Mouse (Mus musculus) forebrain, embryonic 11.5 days (tissue): ENCODE data around the gene Trappc3. TPM values are rescaled to one million over a fixed set of nuclear protein-coding genes. Genes with fewer than 3 reads are reported as not detected.

Experiments
- ATAC-seq: fragments of 200-750 bp; cut with Nextera tagmentation; replicated peaks from 2 replicates; pipeline ENCODE4 v1.8.0; 2017; ENCODE audit warnings: moderate TSS enrichment; ENCODE audit not compliant: low FRiP score
- DNase-seq: peaks from one replicate; pipeline ENCODE4 v3.0.0-alpha.2; 2017; ENCODE audit warnings: low spot score
- H3K27ac ChIP-seq: fragments of 300-500 bp; sonication (generic); 2 replicates; pipeline ENCODE4 v1.5.1; 2014; ENCODE audit warnings: low read depth, low read length
- H3K27me3 ChIP-seq: fragments of 300-500 bp; sonication (generic); 2 replicates; pipeline ENCODE4 v1.6.1; 2014; ENCODE audit warnings: mild to moderate bottlenecking, low read length, mixed read lengths; ENCODE audit not compliant: control insufficient read depth, insufficient read depth
- H3K36me3 ChIP-seq: fragments of 300-500 bp; sonication (generic); 2 replicates; pipeline ENCODE4 v1.6.1; 2014; ENCODE audit warnings: mild to moderate bottlenecking, low read length, moderate library complexity, mixed read lengths; ENCODE audit not compliant: control insufficient read depth, insufficient read depth
- H3K4me1 ChIP-seq: fragments of 300-500 bp; sonication (generic); replicated peaks from 2 replicates; pipeline ENCODE4 v1.6.1; 2014; ENCODE audit warnings: low read length, mixed read lengths; ENCODE audit not compliant: control insufficient read depth, insufficient read depth
- H3K4me2 ChIP-seq: fragments of 300-500 bp; sonication (generic); 2 replicates; pipeline ENCODE4 v1.6.1; 2014; ENCODE audit warnings: low read depth, mild to moderate bottlenecking, low read length, moderate library complexity, mixed read lengths; ENCODE audit not compliant: severe bottlenecking
- H3K4me3 ChIP-seq: fragments of 300-500 bp; sonication (generic); 2 replicates; pipeline ENCODE4 v1.5.1; 2014; ENCODE audit warnings: low read depth, low read length
- H3K9ac ChIP-seq: fragments of 300-500 bp; sonication (generic); 2 replicates; pipeline ENCODE4 v1.6.1; 2014; ENCODE audit warnings: low read length
- H3K9me3 ChIP-seq: fragments of 300-500 bp; sonication (generic); 2 replicates; pipeline ENCODE4 v1.6.1; 2016; ENCODE audit warnings: low read length, mixed read lengths; ENCODE audit not compliant: control insufficient read depth
- WGBS: fragments of 180-500 bp; shearing (Covaris S2); extraction: QIAGEN DNeasy Blood & Tissue Kit; methylation state at CpG from one replicate; pipeline ENCODE4 v1.1.7; 2014; 5-methylcytosine and 5-hydroxymethylcytosine counted together
- polyA plus RNA-seq: library from polyadenylated mRNA; unstranded; fragments of >200 nt; fragmentation: Nextera tagmentation; extraction: Ambion mirVana; gene quantifications from 2 replicates; pipeline ENCODE4 v1.2.1, GENCODE M21; 2014

Trappc3 gene
- polyA plus RNA-seq, 1 experiment from 2014 or later = 23.3 TPM

GRCm38 (mm10) chr4:126281706-126282105 lies 19.6 kb downstream of the Trappc3 start:
- 70% methylated on average over 9 of the region's 9 CpGs for WGBS
- no peak overlapping the region for H3K4me3 ChIP-seq
- ATAC-seq = no peak
- H3K27me3 ChIP-seq = peaks cover 12% of the 10 kb centered on the region
- H3K4me1 ChIP-seq = 0 out of 2 replicates have a peak, but pooled peaks cover 3% of the 10 kb centered on the region
- no peaks in the 10 kb centered on the region for H3K36me3 ChIP-seq
- no peak overlapping the region for H3K9ac ChIP-seq
- no peak overlapping the region for H3K27ac ChIP-seq
- DNase-seq = no peak
- H3K4me2 ChIP-seq = no peak overlapping the region
- no peaks in the 10 kb centered on the region for H3K9me3 ChIP-seq

DNA sequence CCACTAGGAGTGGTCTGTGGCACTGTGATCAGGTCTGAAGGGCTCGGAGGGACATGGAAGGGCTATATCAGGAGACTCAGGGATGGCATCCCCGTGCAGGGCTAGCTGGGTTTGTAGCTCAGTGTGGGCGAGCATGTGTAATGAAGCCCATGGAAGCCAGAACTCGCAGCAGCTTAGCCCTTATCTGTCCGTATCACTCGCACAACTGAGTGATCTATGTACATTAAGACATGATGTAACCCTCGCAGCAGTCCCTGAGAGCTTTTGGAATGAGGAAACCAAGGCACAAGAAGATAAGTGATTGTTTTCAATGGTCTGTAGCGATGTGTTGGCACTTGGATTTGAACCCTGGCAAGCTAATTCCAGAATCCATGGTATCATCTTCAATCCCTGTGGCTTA lies 21.5 kb downstream of the Trappc3 start:
- 89% methylated on average over 8 of the region's 8 CpGs for WGBS
- Histone ChIP-seq H3K4me3 (no peak overlapping the region), H3K27me3 (peaks cover 31% of the 10 kb centered on the region), H3K9me3 (no peaks in the 10 kb centered on the region), H3K4me2 (no peak overlapping the region), H3K36me3 (no peaks in the 10 kb centered on the region), H3K27ac (no peak overlapping the region), H3K4me1 (0 out of 2 replicates have a peak, but pooled peaks cover 3% of the 10 kb centered on the region), H3K9ac (no peak overlapping the region)
- no peak for ATAC-seq
- DNase-seq = no peak

- Histone ChIP-seq H3K27me3 (peaks cover 35% of the 10 kb centered on the region), H3K4me3 (peak within 1 kb of the TSS; percentile 26), H3K9me3 (no peaks in the 10 kb centered on the region), H3K27ac (no peak within 1 kb of the TSS), H3K4me2 (peak within 1 kb of the TSS; percentile 38), H3K36me3 (no peaks in the 10 kb centered on the region), H3K9ac (peak within 1 kb of the TSS; percentile 5; the same call in 1 of the 2 replicates), H3K4me1 (0 out of 2 replicates have a peak, but pooled peaks cover 3% of the 10 kb centered on the region)
- 3% methylated on average over 33 of the region's 42 CpGs for WGBS
- ATAC-seq = no peak
- peak; percentile 61 for DNase-seq
Measured at GRCm38 (mm10) chr4:126286492-126286891, 24.4 kb downstream of the Trappc3 start, which contains the start of gene Col8a2. Col8a2 (plus strand) TSS chr4:126286793.

DNA sequence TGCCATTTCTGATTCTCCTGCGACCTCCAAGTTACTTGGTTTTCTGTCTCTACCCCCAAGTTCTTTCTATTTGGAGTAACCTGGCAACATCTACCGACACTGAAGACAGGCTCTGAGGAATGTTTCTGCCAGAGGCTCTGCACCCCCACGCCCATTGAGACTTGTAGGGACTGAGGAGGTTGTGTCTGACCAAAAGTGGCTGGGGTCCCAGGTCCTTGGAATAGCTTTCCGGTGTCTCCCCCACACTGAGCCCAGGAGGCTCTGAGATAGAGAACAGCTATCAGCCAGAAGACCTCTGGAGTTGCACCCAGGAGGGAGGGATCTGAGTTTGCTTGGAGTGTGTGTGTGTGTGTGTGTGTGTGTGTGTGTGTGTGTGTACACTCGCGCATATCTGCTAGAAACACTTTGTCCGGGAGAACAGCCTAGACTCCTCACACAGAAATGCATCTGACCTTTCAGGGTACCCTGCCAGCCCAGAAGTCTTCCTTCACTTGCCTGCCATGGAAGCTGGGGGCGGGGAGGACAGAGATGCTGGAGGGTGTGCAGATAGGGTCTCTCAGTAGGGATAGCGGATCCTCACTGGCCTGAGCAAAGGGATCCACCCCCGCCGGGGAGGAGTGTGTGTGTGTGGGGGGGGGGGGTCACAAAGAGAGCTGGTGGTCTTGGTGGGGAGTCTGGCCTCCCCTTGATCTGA lies 25.3 kb downstream of the Trappc3 start:
- no peak overlapping the region for H3K27ac ChIP-seq
- H3K27me3 ChIP-seq = peaks cover 35% of the 10 kb centered on the region
- DNase-seq (no peak), ATAC-seq (no peak)
- 41% methylated on average over 11 of the region's 11 CpGs for WGBS
- 0 out of 2 replicates have a peak, but pooled peaks cover 3% of the 10 kb centered on the region for H3K4me1 ChIP-seq
- H3K36me3 ChIP-seq = no peaks in the 10 kb centered on the region
- H3K9me3 ChIP-seq = no peaks in the 10 kb centered on the region
- no peak overlapping the region for H3K9ac ChIP-seq
- no peak overlapping the region for H3K4me3 ChIP-seq
- H3K4me2 ChIP-seq = 0 out of 2 replicates have a peak overlapping the region, but pooled peaks have one; percentile 38

DNA sequence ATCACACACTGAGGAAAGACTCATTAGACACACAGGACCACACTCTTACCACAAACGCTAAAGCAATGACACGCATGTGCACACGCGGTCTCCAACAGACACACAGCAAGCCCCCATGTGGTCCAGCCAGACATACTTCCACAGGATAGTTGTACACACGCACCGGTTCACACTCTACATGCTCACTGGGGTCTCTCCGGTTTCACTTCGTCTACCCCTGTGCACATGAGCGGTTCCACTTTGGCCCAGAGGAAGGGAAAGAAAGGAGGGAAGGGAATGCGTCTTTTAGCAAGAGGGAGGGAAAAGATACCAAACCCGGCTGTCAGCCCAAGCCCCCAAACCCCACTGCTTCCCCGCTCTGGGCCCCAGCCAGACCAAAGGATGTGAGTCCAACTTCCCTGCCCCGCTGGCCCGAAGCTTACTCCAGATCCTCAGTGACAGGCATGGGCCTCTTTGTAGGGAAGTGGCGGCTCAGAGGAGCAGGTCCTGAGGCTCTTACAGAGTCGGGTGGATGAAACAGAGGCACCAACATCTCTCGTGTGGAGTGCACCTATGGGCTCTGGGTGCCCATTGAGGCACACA lies 26.1 kb downstream of the Trappc3 start:
- H3K4me2 ChIP-seq = peak overlapping the region; percentile 21; the same call in 1 of the 2 replicates
- WGBS = 44% methylated on average over 17 of the region's 17 CpGs

GRCm38 (mm10) chr4:126290314-126290713 lies 28.2 kb downstream of the Trappc3 start:
- no peak overlapping the region for H3K4me2 ChIP-seq
- 0 out of 2 replicates have a peak, but pooled peaks cover 3% of the 10 kb centered on the region for H3K4me1 ChIP-seq
- WGBS = 85% methylated on average over 8 of the region's 8 CpGs
- ATAC-seq = no peak
- peaks cover 33% of the 10 kb centered on the region for H3K27me3 ChIP-seq
- no peak for DNase-seq
- no peak overlapping the region for H3K4me3 ChIP-seq
- H3K9ac ChIP-seq = no peak overlapping the region
- H3K36me3 ChIP-seq = no peaks in the 10 kb centered on the region
- no peak overlapping the region for H3K27ac ChIP-seq
- H3K9me3 ChIP-seq = no peaks in the 10 kb centered on the region

More for the DNA sequence above, 26.1 kb downstream of the Trappc3 start:
- no peak overlapping the region for H3K27ac ChIP-seq
- H3K9me3 ChIP-seq = no peaks in the 10 kb centered on the region
- 0 out of 2 replicates have a peak, but pooled peaks cover 3% of the 10 kb centered on the region for H3K4me1 ChIP-seq
- ATAC-seq = no peak
- H3K9ac ChIP-seq = no peak overlapping the region
- DNase-seq = no peak
- H3K4me3 ChIP-seq = no peak overlapping the region
- no peaks in the 10 kb centered on the region for H3K36me3 ChIP-seq
- H3K27me3 ChIP-seq = peaks cover 35% of the 10 kb centered on the region

DNA sequence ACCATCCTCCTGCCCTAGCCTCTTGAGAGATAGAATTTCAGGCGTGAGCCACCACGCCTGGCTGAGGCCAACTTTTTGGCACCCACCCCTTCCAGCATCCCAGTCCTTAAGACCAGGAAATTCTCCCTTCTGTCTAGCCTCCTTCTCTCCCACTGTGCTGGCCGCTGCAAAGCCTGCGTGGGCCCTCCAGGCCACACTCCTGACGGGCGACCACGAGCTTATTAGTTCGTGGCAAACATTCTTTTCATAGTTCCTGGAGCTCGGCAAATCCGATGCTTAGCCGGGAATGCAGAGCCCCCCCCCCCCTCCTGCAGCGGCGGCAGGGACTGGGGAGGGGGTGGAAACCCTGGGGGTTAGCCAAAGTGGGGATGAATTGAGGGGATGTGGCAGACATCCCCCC lies 29.1 kb downstream of the Trappc3 start:
- Histone ChIP-seq H3K4me2 (no peak overlapping the region), H3K4me1 (peaks cover 3% of the 10 kb centered on the region; the same call in 1 of the 2 replicates), H3K4me3 (no peak overlapping the region), H3K27me3 (peaks cover 31% of the 10 kb centered on the region), H3K9me3 (no peaks in the 10 kb centered on the region), H3K27ac (no peak overlapping the region), H3K9ac (no peak overlapping the region), H3K36me3 (no peaks in the 10 kb centered on the region)
- ATAC-seq = no peak
- WGBS = 19% methylated on average over 13 of the region's 13 CpGs
- DNase-seq = no peak

- H3K4me2 ChIP-seq = no peak overlapping the region
- H3K27me3 ChIP-seq = peaks cover 32% of the 10 kb centered on the region
- H3K9ac ChIP-seq = no peak overlapping the region
- peaks cover 9% of the 10 kb centered on the region; the same call in 1 of the 2 replicates for H3K4me1 ChIP-seq
- no peaks in the 10 kb centered on the region for H3K36me3 ChIP-seq
- H3K27ac ChIP-seq = no peak overlapping the region
- 69% methylated on average over 6 of the region's 6 CpGs for WGBS
- no peak for ATAC-seq
- H3K4me3 ChIP-seq = no peak overlapping the region
- DNase-seq = no peak
- H3K9me3 ChIP-seq = no peaks in the 10 kb centered on the region
Measured at GRCm38 (mm10) chr4:126295152-126295551, 33.0 kb downstream of the Trappc3 start.
